12 mouse cellular contexts compared by ENCODE assay signal in genomic region chr13:106562161-106562560, GRCm38 (mm10).
DNase-seq lines count a peak whose midpoint lies in the region; ATAC-seq and TF ChIP-seq lines count a peak whose summit lies in the region.
"Had no signal": no experiment of that assay in that cellular context is flagged by ENCODE, and none has a peak within 500 bp of the region (broad histone marks: within the 10 kb centered on the region; RNA-seq: fewer than 3 reads in every experiment).

No protein-coding gene starts in this region.

- H3K9me3 ChIP-seq in hindbrain, embryonic 14.5 days (ENCODE audit: control insufficient read depth, low read length), result no peaks in the 10 kb centered on the region
- no peaks in the 10 kb centered on the region for H3K9me3 ChIP-seq in hindbrain, embryonic 10.5 days
- H3K9me3 ChIP-seq: embryonic facial prominence, embryonic 10.5 days had no signal

- H3K9ac ChIP-seq in hindbrain, embryonic 14.5 days, result no peak overlapping the region
- H3K9ac ChIP-seq: liver, postnatal 0 days had no signal

- H3K4me3 ChIP-seq in hindbrain, embryonic 14.5 days (replicated peaks; ENCODE audit: low read length), result no peak overlapping the region
- H3K4me3 ChIP-seq in hindbrain, embryonic 10.5 days, result no peak overlapping the region
- no peak overlapping the region for H3K4me3 ChIP-seq in thymus, adult 2 months (ENCODE audit: control insufficient read depth, insufficient read depth, low read length)
- H3K4me3 ChIP-seq: embryonic facial prominence, embryonic 10.5 days had no signal

- no peaks in the 10 kb centered on the region; the same call in 1 of the 2 replicates for H3K4me1 ChIP-seq in hindbrain, embryonic 14.5 days (replicated peaks; ENCODE audit: control insufficient read depth, insufficient read depth, low read length)
- no peaks in the 10 kb centered on the region for H3K4me1 ChIP-seq in hindbrain, embryonic 10.5 days (replicated peaks)
- H3K4me1 ChIP-seq in thymus, adult 2 months (replicated peaks; ENCODE audit: control insufficient read depth, insufficient read depth, low read length), result no peaks in the 10 kb centered on the region
- H3K4me1 ChIP-seq: embryonic facial prominence, embryonic 10.5 days had no signal

- no peak for TF ChIP-seq CTCF in thymus, adult 2 months (IDR thresholded peaks at IDR 0.05; ENCODE audit: borderline replicate concordance, control insufficient read depth, extremely low read depth, insufficient read depth, low read length, poor library complexity)

- DNase-seq in hindbrain, embryonic 14.5 days (ENCODE audit: low spot score), result no peak
- DNase-seq in hindbrain, embryonic 10.5 days (ENCODE audit: low spot score), result no peak
- peak; percentile 81 for DNase-seq in brain, adult 2 months (ENCODE audit: low read depth, low spot score)
- peak; percentile 21 for DNase-seq in cerebellum, adult 8-10 months
- DNase-seq in layer of hippocampus, adult 9-11 months, result peak; percentile 24
- DNase-seq in thymus, adult 2 months, result no peak
- no peak for DNase-seq in thymus, postnatal 14 days
- DNase-seq in B cell, adult 2 months, result no peak
- DNase-seq: heart, postnatal 10 days; liver, postnatal 0 days had no signal

- no peak overlapping the region for H3K27ac ChIP-seq in hindbrain, embryonic 14.5 days
- no peak overlapping the region for H3K27ac ChIP-seq in hindbrain, embryonic 10.5 days
- H3K27ac ChIP-seq in thymus, adult 2 months (ENCODE audit: control insufficient read depth, insufficient read depth, low read length), result no peak overlapping the region
- H3K27ac ChIP-seq: embryonic facial prominence, embryonic 10.5 days had no signal

- H3K27me3 ChIP-seq in hindbrain, embryonic 14.5 days (ENCODE audit: control insufficient read depth, insufficient read depth, low read length), result no peaks in the 10 kb centered on the region
- no peaks in the 10 kb centered on the region for H3K27me3 ChIP-seq in hindbrain, embryonic 10.5 days (ENCODE audit: insufficient read depth, poor library complexity, severe bottlenecking)
- no peaks in the 10 kb centered on the region for H3K27me3 ChIP-seq in thymus, adult 2 months (ENCODE audit: control insufficient read depth, insufficient read depth, low read length)

- WGBS in hindbrain, embryonic 14.5 days, result 60% methylated on average over 4 of the region's 4 CpGs
- WGBS in hindbrain, embryonic 10.5 days, result 73% methylated on average over 4 of the region's 4 CpGs
- WGBS in thymus, adult 2 months, result 78% methylated on average over 4 of the region's 4 CpGs

- no peaks in the 10 kb centered on the region for H3K36me3 ChIP-seq in hindbrain, embryonic 14.5 days (replicated peaks; ENCODE audit: control insufficient read depth, insufficient read depth)
- H3K36me3 ChIP-seq in hindbrain, embryonic 10.5 days, result no peaks in the 10 kb centered on the region
- no peaks in the 10 kb centered on the region for H3K36me3 ChIP-seq in thymus, adult 2 months (ENCODE audit: control insufficient read depth, insufficient read depth, low read length)
- H3K36me3 ChIP-seq: embryonic facial prominence, embryonic 10.5 days had no signal

- ATAC-seq in hindbrain, embryonic 14.5 days (ENCODE audit: low FRiP score), result peak; percentile 72
- ATAC-seq: CD4-positive, CD25-positive, alpha-beta regulatory T cell, adult 4 months; liver, postnatal 0 days had no signal

- H3K4me2 ChIP-seq in hindbrain, embryonic 14.5 days (replicated peaks), result no peak overlapping the region

- TF ChIP-seq POLR2A in thymus, adult 2 months (IDR thresholded peaks at IDR 0.05; ENCODE audit: control insufficient read depth, extremely low read depth, insufficient read depth, low read length, poor library complexity), result no peak

Comparison
In these comparisons a context has a peak if more than half of its experiments do, and no peak if none do; other contexts are left out.
1. DNase-seq: peak in brain, adult 2 months (single experiment), cerebellum, adult 8-10 months (single experiment) and layer of hippocampus, adult 9-11 months (single experiment); none in hindbrain, embryonic 14.5 days (single experiment), hindbrain, embryonic 10.5 days (single experiment), thymus, adult 2 months (single experiment), thymus, postnatal 14 days (single experiment) and B cell, adult 2 months (0 of 2).